Mouse (Mus musculus): ENCODE measurements around the gene Bsn.
"Not testable (repeated sequence)": the region's sequence is repeated elsewhere in the genome, so short reads cannot be mapped to it uniquely, and the experiment has no call there.

Gene Bsn

GRCm38 (mm10) chr9:108147606-108148005 is 42.6 kb downstream of the Bsn start:
- no peak for DNase-seq

DNA sequence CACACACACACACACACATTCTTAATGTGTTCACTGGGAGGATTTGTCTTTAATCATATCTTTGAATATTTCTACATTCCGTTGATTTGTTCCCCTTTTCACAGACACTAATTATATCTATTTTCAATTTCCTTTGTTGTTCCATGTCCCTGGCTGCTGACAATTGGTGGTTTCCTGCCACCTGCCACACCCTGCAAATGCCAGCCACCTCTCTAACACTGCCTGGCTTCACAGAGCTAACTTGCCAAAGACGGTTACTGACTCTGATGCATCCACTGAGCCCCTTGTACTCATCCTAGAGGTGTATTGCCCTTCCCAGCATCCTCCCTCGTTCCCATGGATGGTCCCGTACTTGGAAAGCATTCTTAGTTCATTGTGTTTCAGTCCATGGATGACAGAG is 43.7 kb downstream of the Bsn start:
- DNase-seq, result no peak

- no peak for DNase-seq
Observed at GRCm38 (mm10) chr9:108145740-108146139, 44.4 kb downstream of the Bsn start.

- no peak for DNase-seq
Observed at GRCm38 (mm10) chr9:108144371-108145270, 45.6 kb downstream of the Bsn start.

DNA sequence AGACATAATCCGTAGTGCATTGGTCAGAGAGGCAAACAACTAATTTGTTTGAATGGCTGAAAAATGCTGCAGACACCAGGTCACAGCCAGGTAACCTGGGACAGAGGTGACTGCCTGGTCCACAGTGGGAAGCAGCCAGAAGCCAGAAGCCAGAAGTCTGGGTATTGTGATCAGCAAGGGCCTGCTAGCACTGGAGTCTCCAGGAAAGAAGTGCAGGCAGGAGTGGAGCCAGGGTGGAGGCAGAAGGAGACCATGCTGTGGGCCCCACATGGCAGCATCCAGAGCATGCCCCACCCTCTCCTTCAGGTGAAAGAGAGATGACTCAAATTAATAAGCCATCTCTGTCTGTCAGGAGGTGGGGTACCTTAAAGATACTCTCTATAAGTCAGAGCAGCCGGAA is 46.7 kb downstream of the Bsn start:
- no peak for DNase-seq

DNA sequence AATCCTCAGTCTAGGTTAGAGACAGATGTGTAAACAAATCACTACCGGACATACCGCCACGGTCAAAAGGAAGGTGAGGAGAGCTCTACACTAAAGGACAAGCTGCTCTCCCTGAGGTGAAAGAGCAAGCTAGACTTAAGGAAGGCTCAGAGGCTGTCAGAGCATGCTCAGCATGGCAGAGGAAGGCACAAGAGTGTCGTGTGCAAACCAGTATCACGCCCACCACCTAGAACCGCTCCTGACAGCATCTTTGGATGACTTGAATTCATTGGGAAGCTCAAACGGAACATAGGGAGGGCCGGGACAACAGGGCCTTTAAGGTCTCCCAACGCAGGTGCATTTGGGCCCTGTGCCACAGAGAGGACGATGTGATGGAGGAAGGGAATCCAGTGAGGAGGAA is 48.8 kb downstream of the Bsn start:
- DNase-seq, result no peak

- DNase-seq, result no peak
Observed at GRCm38 (mm10) chr9:108139963-108140695, 50.1 kb downstream of the Bsn start.

DNA sequence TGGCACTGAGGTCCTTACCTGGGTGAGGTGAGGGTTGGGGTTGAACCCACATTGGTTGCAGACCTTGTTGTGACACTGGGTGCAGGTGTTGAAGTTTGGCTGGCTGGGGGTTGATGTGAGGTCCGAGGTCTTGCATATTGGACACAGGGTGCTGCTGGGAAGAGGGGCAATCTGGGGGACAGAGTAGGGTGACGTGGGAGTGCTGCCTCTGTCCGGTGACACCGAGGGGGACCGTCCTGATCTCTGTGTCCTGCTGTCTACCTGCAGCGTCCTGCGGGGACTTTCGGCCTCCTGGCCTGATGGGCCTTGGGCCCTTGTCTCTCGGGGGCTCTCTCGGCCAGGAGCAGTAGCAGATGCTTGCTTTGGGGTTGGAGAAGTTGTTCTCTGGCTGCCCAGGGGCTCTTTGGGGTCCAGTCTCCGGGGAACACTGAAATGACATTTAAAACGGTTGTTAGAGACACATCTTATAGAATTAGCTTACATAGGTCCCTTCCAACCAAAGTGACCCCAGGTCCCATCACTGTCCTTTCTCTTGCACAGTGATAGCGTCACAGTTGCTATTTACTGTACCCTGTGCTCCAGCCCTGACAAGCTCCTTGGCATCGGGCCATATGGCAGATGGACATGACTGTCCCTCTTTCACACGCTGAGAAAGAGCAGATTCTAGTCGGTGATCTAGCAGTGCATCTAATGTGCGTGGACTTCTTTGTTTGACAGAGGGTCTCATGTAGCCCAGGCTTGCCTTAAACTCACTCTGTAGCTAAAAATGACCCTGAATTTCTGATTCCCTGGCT is 50.8 kb downstream of the Bsn start:
- no peak for DNase-seq

DNA sequence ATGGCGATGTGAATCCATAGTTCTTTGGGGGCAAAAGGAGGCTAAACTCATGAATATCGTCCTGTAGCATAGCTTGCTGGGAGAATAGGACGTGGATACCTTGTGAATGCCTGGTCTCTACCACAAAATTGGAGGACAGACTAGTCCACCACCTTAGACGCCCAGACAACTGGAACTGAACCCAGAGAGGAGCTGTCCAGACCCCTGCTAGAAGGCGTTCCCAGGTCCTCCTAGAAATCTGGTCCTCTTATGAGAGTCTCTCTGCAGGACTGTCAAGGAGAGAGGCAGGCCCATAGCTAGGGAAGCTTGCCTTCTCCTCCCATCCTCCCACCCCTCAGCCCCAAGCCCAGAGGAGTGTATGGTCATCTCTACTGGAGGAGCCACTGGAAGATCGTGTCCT is 52.1 kb downstream of the Bsn start:
- no peak for DNase-seq

DNA sequence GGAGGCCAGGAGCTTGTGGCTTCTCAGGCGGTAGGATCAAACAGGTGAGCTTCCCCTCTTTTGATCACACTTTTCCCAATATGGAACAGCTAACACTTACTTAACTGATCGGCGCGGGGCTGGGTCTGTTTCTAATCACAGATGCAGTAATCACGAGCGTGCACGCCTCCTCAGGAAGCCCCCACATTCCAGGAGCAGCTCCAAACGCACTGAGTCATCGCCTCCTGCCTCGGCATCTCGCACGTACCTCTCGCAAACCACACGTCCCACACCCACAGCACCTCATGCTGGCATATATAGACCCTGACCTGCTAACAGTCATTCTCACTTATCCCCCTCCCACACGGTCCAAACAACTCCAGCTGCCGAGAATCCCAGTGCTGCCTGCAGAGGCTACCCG is 52.7 kb downstream of the Bsn start:
- no peak for DNase-seq

GRCm38 (mm10) chr9:108136930-108137462 is 53.2 kb downstream of the Bsn start:
- DNase-seq, result no peak

- DNase-seq, result peak; percentile 44
Observed at GRCm38 (mm10) chr9:108136225-108136624, 54.0 kb downstream of the Bsn start.

GRCm38 (mm10) chr9:108135679-108136078 is 54.5 kb downstream of the Bsn start:
- DNase-seq, result not testable (repeated sequence)

GRCm38 (mm10) chr9:108133478-108133877 is 56.7 kb downstream of the Bsn start:
- DNase-seq, result no peak

DNA sequence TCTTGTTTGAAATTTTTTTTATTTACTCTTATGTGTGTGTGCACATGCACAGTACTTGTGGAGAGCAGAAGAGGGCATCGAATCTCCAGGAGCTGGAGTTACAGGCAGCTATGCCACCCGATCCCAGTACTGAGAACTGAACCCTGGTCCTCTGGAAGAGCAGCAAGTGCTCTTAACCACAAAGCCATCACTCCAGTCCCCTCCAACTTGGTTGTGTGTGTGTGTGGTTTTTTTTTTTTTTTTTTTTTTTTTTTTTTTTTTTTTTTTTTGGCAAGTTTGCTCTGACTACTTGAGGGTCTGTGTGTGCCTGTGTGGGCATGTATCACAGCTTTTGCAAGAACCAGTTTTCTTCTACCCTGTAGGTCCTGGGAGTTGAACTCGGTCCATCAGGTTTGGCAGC is 57.8 kb downstream of the Bsn start:
- no peak for DNase-seq

DNA sequence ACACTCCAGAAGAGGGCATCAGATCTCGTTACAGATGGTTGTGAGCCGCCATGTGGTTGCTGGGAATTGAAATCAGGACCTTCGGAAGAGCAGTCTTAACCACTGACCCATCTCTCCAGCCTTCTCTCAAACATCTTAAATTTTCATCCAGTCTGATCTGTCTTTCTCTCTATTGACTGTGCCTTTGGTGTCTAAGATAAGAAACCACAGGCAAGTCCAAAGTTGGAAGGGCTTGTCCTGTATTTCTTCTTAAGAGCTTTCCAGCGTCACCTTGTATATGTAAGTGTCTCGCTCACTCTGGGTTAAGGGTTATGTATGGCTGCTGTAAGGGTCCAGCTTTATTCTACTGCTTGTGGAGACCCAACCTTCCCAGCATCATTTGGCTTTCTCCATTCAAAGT is 58.7 kb downstream of the Bsn start:
- DNase-seq, result no peak

- DNase-seq, result no peak
Observed at GRCm38 (mm10) chr9:108129042-108129948, 60.9 kb downstream of the Bsn start.

DNA sequence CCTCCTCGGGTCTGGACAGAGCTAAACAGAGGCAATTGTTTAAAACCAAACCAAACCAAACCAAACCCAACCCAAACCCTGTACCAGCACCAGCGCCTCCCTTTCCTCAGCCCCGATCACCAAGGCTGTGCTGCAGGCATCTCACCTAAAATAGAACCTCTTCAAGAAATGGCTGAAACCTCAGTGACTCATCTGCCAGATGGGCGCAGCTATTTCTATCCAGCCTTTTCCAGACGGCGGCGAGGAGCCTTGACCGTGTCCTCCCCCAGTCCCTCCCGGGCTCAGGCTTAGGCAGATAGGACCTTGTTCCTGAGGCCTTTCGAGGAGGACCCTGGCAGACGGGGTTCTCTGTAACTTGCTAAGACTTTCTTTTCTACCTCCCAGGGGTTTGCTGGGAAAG is 61.9 kb downstream of the Bsn start:
- no peak for DNase-seq

DNA sequence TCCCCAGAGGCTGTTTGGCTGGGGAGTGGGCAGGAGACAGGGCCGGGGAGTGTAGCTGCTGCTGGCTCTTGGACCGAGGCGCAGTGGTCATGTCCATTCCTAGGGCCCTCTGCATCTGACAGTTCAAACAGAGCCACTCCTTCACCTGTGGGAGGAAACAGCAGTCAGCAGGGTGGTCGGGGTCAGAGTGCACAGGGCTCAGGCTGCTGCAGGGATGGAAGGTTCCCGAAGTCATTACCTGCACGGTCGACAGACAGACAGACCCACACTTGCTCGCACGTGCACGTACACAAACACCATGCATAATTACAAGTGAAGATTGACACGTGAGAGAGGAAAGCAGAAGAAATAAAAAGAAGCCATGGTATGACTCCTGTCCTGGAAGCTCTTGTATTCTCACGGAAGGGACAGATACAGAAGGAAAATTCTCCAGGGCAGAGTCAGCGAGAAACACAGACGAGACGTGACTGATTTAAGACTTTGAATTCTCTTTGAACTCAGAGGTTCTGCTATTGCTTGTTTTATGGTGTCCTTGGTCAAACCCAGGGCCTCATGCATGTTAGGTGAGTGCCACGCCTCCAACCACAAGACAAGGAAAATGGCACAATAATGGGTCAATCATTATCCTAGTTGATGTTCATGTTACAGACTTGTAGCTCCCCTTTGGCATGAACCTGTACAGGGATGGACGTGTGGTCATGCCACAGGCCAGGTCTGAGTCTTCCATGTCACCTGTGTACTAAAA is 63.6 kb downstream of the Bsn start:
- no peak for DNase-seq

DNA sequence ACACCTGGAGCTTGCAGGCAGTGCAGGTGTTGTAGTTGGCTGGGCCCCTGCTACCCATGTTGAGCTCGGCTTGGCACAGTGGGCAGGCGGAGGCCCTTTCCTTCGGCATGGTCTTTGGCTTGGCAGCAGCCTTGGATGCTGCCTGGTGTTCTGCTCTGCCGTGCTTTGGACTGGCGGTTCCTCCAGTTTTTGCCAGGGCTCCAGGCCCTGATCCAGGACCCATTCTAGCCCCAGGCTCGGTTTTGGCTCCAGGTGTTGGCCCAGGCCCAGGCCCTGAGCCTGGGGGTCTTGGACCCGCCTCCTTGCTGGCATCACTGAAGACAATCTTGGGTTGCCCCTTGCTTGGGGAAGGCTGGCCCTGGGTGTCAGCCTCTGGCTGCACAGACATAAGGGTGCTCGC is 64.5 kb downstream of the Bsn start:
- no peak for DNase-seq

DNA sequence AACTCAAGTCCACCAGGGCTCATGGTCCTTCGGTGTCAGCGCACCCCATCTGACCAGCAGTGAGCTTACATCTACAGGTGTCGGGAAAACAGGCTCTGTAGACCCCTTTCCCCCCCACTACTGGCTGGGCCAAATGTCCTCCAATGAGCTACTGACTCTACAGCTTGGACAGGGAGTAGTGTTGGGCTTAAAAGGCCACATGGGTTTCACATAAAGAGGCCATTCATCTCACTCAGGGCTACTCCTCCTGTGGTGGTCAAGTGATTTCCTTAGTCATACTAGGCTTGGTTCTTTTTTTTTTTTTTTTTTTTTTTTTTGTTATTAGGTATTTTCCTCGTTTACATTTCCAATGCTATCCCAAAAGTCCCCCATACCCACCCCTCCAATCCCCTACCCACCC is 66.3 kb downstream of the Bsn start:
- DNase-seq, result no peak
